13 mouse cellular contexts compared by ENCODE assay signal in genomic region chr14:102811678-102812081, GRCm38 (mm10).
DNase-seq lines count a peak whose midpoint lies in the region; ATAC-seq and TF ChIP-seq lines count a peak whose summit lies in the region.
"Had no signal": no experiment of that assay in that cellular context is flagged by ENCODE, and none has a peak within 500 bp of the region (broad histone marks: within the 10 kb centered on the region; RNA-seq: fewer than 3 reads in every experiment).

No protein-coding gene starts in this region.

- ATAC-seq in kidney, postnatal 0 days (replicated peaks; ENCODE audit: low FRiP score, low read depth) = no peak
- ATAC-seq in embryonic facial prominence, embryonic 14.5 days (ENCODE audit: low read depth) = peak; percentile 85; the same call in 1 of the 2 replicates
- peak; percentile 80 for ATAC-seq in limb, embryonic 13.5 days (ENCODE audit: low FRiP score, low read depth)

- TF ChIP-seq CTCF in kidney, postnatal 0 days (IDR thresholded peaks at IDR 0.05; ENCODE audit: low read depth) = no peak
- TF ChIP-seq CTCF in bone marrow, adult 2 months (IDR thresholded peaks at IDR 0.05; ENCODE audit: control insufficient read depth, insufficient read depth, low read length) = no peak

- 40% methylated on average over 5 of the region's 5 CpGs for WGBS in kidney, postnatal 0 days
- 50% methylated on average over 5 of the region's 5 CpGs for WGBS in bone marrow, adult 2 months
- WGBS in embryonic facial prominence, embryonic 14.5 days = 31% methylated on average over 5 of the region's 5 CpGs
- 40% methylated on average over 5 of the region's 5 CpGs for WGBS in limb, embryonic 13.5 days

- H3K9me3 ChIP-seq in kidney, postnatal 0 days (replicated peaks; ENCODE audit: low read length) = no peaks in the 10 kb centered on the region
- H3K9me3 ChIP-seq in embryonic facial prominence, embryonic 14.5 days (ENCODE audit: control insufficient read depth, low read length) = no peaks in the 10 kb centered on the region
- H3K9me3 ChIP-seq in limb, embryonic 13.5 days = no peaks in the 10 kb centered on the region

- peak; percentile 67 for DNase-seq in kidney, postnatal 0 days (ENCODE audit: low spot score)
- DNase-seq in kidney, adult 11 months = no peak
- DNase-seq in embryonic facial prominence, embryonic 14.5 days (ENCODE audit: low spot score) = peak; percentile 87
- no peak for DNase-seq in retina, embryonic 14.5 days (ENCODE audit: low spot score)
- no peak for DNase-seq in layer of hippocampus, postnatal 10 days (ENCODE audit: low spot score in 2 of 2)
- DNase-seq: adrenal gland, adult 2 months; cerebellum, adult 18-20 months; gastrocnemius, postnatal 14 days; kidney, postnatal 36 days; retina, postnatal 1 day had no signal

- no peak for TF ChIP-seq POLR2A in bone marrow, adult 2 months (IDR thresholded peaks at IDR 0.05; ENCODE audit: borderline replicate concordance, control insufficient read depth, low read depth, low read length)

- no peaks in the 10 kb centered on the region for H3K27me3 ChIP-seq in kidney, postnatal 0 days (ENCODE audit: insufficient read depth, low read length)
- H3K27me3 ChIP-seq in embryonic facial prominence, embryonic 14.5 days (replicated peaks; ENCODE audit: control insufficient read depth, insufficient read depth, low read length) = no peaks in the 10 kb centered on the region
- no peaks in the 10 kb centered on the region for H3K27me3 ChIP-seq in limb, embryonic 13.5 days

- H3K4me1 ChIP-seq in kidney, postnatal 0 days (replicated peaks; ENCODE audit: insufficient read depth, low read length) = no peaks in the 10 kb centered on the region
- peaks cover 3% of the 10 kb centered on the region; the same call in 1 of the 2 replicates for H3K4me1 ChIP-seq in bone marrow, adult 2 months (ENCODE audit: control insufficient read depth, insufficient read depth, low read length)
- peaks cover 11% of the 10 kb centered on the region; the same call in 1 of the 2 replicates for H3K4me1 ChIP-seq in embryonic facial prominence, embryonic 14.5 days (ENCODE audit: control insufficient read depth, insufficient read depth, low read length)
- H3K4me1 ChIP-seq in limb, embryonic 13.5 days = peaks cover 28% of the 10 kb centered on the region

- no peak overlapping the region for H3K27ac ChIP-seq in kidney, postnatal 0 days
- peak overlapping the region; percentile 8; the same call in 1 of the 2 replicates for H3K27ac ChIP-seq in bone marrow, adult 2 months (ENCODE audit: control insufficient read depth, insufficient read depth, low read depth, low read length, poor library complexity)
- H3K27ac ChIP-seq in embryonic facial prominence, embryonic 14.5 days (replicated peaks; ENCODE audit: low read depth, low read length) = peak overlapping the region; percentile 82
- H3K27ac ChIP-seq in limb, embryonic 13.5 days = peak overlapping the region; percentile 76

- no peak overlapping the region for H3K4me2 ChIP-seq in kidney, postnatal 0 days (ENCODE audit: low read length)
- H3K4me2 ChIP-seq in embryonic facial prominence, embryonic 14.5 days (ENCODE audit: low read depth, low read length) = peak overlapping the region; percentile 37
- peak overlapping the region; percentile 27 for H3K4me2 ChIP-seq in limb, embryonic 13.5 days (replicated peaks)

- H3K36me3 ChIP-seq in kidney, postnatal 0 days (ENCODE audit: insufficient read depth, low read length) = no peaks in the 10 kb centered on the region
- no peaks in the 10 kb centered on the region for H3K36me3 ChIP-seq in embryonic facial prominence, embryonic 14.5 days (ENCODE audit: control insufficient read depth, insufficient read depth, low read length)
- no peaks in the 10 kb centered on the region for H3K36me3 ChIP-seq in limb, embryonic 13.5 days
- H3K36me3 ChIP-seq: G1E had no signal

- H3K9ac ChIP-seq in kidney, postnatal 0 days (ENCODE audit: low read depth, low read length) = no peak overlapping the region
- 0 out of 2 replicates have a peak overlapping the region, but pooled peaks have one; percentile 26 for H3K9ac ChIP-seq in embryonic facial prominence, embryonic 14.5 days (ENCODE audit: low read depth, low read length)
- no peak overlapping the region for H3K9ac ChIP-seq in limb, embryonic 13.5 days

- H3K4me3 ChIP-seq in kidney, postnatal 0 days (replicated peaks; ENCODE audit: low read depth, low read length) = no peak overlapping the region
- H3K4me3 ChIP-seq in bone marrow, adult 2 months (replicated peaks; ENCODE audit: control insufficient read depth, low read depth, low read length) = no peak overlapping the region
- H3K4me3 ChIP-seq in embryonic facial prominence, embryonic 14.5 days (ENCODE audit: low read depth, low read length) = no peak overlapping the region
- H3K4me3 ChIP-seq in limb, embryonic 13.5 days = no peak overlapping the region

Comparison
In these comparisons a context has a peak if more than half of its experiments do, and no peak if none do; other contexts are left out.
1. DNase-seq: peak in kidney, postnatal 0 days (single experiment) and embryonic facial prominence, embryonic 14.5 days (single experiment); none in kidney, adult 11 months (single experiment), retina, embryonic 14.5 days (single experiment) and layer of hippocampus, postnatal 10 days (0 of 2).